Mouse (Mus musculus): ENCODE data around the gene Dnase1l2. TPM values are rescaled to one million over a fixed set of nuclear protein-coding genes. Genes with fewer than 3 reads are reported as not detected.
"Not testable (repeated sequence)": the region's sequence is repeated elsewhere in the genome, so short reads cannot be mapped to it uniquely, and the experiment has no call there.

Dnase1l2 gene
- total RNA-seq, 2 experiments from 2014 or later = 5.2 to 8.1 TPM

GRCm38 (mm10) chr17:24473612-24474275 is 30.8 kb upstream of the Dnase1l2 start, which contains the start of gene Bricd5:
Bricd5 (plus strand) TSS chr17:24473884.
- no peak for DNase-seq (ENCODE audit: low spot score in 2 of 2)

GRCm38 (mm10) chr17:24472512-24472911 is 29.6 kb upstream of the Dnase1l2 start:
- no peak for DNase-seq (ENCODE audit: low spot score in 2 of 2)

GRCm38 (mm10) chr17:24470701-24471527 is 28.0 kb upstream of the Dnase1l2 start:
- peak in 1 of 2 experiments; percentile 31 for DNase-seq (ENCODE audit: low spot score in 2 of 2)

- peak; percentile 99 to 100 for DNase-seq (ENCODE audit: low spot score in 2 of 2)
Observed at GRCm38 (mm10) chr17:24469910-24470602, 27.2 kb upstream of the Dnase1l2 start, which contains the start of the genes E4f1 and Pgp. E4f1 (minus strand) TSS chr17:24470313. Pgp (plus strand) TSS chr17:24470392.

GRCm38 (mm10) chr17:24469336-24469909 is 26.5 kb upstream of the Dnase1l2 start:
- DNase-seq (ENCODE audit: low spot score in 2 of 2) = no peak

GRCm38 (mm10) chr17:24468636-24469246 is 25.8 kb upstream of the Dnase1l2 start:
- DNase-seq (ENCODE audit: low spot score in 2 of 2) = no peak

- DNase-seq (ENCODE audit: low spot score in 2 of 2) = no peak
Observed at GRCm38 (mm10) chr17:24463374-24464133, 20.6 kb upstream of the Dnase1l2 start.

GRCm38 (mm10) chr17:24462932-24463331 is 20.0 kb upstream of the Dnase1l2 start:
- no peak for DNase-seq (ENCODE audit: low spot score in 2 of 2)

- no peak for DNase-seq (ENCODE audit: low spot score in 2 of 2)
Observed at GRCm38 (mm10) chr17:24461580-24461979, 18.7 kb upstream of the Dnase1l2 start.

- not testable (repeated sequence) for DNase-seq (ENCODE audit: low spot score in 2 of 2)
Observed at GRCm38 (mm10) chr17:24455523-24456206, 12.8 kb upstream of the Dnase1l2 start.

GRCm38 (mm10) chr17:24454756-24455522 is 12.0 kb upstream of the Dnase1l2 start:
- peak; percentile 98 to 99 for DNase-seq (ENCODE audit: low spot score in 2 of 2)

- no peak for DNase-seq (ENCODE audit: low spot score in 2 of 2)
Observed at GRCm38 (mm10) chr17:24454218-24454755, 11.4 kb upstream of the Dnase1l2 start.

- no peak for DNase-seq (ENCODE audit: low spot score in 2 of 2)
Observed at GRCm38 (mm10) chr17:24453372-24453771, 10.5 kb upstream of the Dnase1l2 start.

GRCm38 (mm10) chr17:24451220-24451619 is 8.3 kb upstream of the Dnase1l2 start:
- DNase-seq (ENCODE audit: low spot score in 2 of 2) = no peak

GRCm38 (mm10) chr17:24449507-24449906 is 6.6 kb upstream of the Dnase1l2 start:
- DNase-seq (ENCODE audit: low spot score in 2 of 2) = no peak

- DNase-seq (ENCODE audit: low spot score in 2 of 2) = no peak
Observed at GRCm38 (mm10) chr17:24446590-24446989, 3.7 kb upstream of the Dnase1l2 start.

- no peak for DNase-seq (ENCODE audit: low spot score in 2 of 2)
Observed at GRCm38 (mm10) chr17:24443409-24443808, 504 bp upstream of the Dnase1l2 start.

GRCm38 (mm10) chr17:24442107-24442506 is 798 bp downstream of the Dnase1l2 start:
- no peak for DNase-seq (ENCODE audit: low spot score in 2 of 2)

Measured in layer of hippocampus, postnatal 14 days (tissue).